Mouse (Mus musculus): ENCODE data around the gene Ppp1r13b.
A peak's percentile ranks its signal among the peaks of the same experiment; 100 is the strongest.

Gene Ppp1r13b

DNA sequence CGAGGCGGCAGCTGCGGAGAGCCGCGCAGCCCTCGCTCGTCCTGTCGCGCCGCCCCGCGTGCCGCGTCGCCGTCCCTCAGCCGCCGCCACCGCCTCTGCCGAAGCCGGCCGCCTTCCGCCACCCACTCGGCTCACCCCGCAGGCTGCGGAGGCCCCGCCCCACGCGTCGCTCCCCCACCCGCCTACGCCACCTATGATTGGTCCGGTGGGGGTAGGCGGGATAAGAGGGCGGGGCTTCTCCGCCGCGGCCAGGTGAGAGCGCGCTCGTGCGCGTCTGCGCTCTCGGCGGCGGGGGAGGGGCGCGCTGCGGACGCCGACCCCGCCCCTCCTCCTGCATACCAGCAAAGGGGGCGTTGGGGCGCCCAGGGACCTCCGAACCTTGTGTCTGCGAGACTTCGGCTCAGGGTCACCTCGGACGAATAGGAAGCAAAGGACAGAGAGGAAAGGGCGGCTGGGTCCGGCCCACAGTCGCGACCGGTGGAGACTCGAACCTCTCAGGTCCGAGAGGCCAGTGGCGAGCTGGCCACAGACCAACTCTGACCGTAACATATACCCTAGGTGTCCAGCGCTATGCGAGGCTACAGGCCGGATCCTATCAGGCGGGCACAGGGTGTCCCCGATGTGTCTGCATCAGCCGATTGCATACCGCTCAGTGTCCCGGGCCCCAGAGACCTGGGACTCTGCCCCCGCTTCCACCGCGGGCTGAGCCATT is at the start of gene Ppp1r13b:
Ppp1r13b (minus strand) TSS at position 141 of the 712 bp plus-strand sequence.
- peak; percentile 94 to 95 for DNase-seq

DNA sequence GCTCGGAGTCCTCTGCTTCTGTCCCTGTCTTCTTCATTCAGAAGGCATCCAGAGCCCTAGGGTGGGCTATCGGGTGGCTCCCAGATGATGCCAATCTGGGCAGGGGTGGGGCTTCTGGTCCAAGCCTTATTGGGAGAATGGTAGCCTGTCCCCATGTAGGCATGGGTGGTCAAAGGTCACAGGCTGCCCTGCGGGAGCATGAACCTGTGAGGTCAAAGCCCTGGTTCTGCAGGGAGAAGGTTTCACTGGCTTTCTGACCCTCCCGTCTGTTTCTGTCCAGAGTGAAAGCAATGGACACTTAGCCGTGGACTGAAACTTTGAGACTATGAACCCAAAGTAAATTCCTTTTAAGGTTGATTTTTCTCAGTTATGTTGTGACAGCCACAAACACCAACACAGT is 48.3 kb upstream of the Ppp1r13b start:
- DNase-seq: no peak

DNA sequence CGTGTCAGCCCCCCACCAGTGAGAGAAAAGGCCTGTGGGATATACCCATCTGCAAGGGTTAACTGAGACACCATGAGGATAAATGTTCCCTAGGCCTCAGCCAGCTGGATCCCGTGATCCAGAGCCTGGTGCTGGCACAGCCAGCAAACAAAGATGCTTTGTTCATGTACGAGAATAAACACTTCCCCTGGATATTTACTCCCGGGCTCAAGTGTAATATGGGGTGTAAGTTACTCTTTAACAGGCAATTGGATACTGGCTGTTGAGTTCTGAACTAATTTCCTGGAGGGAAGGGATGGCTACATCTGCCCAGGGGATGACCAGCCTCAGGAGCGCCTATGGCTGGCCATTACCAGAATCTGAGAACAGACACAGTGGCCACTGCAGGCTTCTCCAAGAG is 43.8 kb upstream of the Ppp1r13b start:
- no peak for DNase-seq

DNA sequence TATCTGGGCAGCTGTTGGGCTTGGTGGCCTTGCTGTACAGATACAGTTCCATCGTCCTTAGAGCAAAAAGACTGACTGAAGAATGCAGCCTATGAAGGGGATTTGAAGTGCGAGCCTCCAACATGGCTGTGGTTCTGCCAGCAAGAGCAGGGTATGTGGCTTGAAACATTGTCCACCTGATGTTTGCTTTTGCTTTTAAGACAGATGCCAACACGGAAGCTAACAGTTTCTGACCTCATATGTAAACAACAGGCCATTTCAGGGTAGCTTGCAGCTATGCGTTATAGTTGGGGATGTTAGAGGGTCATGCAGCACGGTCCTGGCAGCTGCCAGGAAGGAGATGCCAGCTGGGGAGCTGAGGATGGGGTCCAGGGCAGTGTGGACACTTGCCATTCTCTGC is 42.6 kb upstream of the Ppp1r13b start:
- DNase-seq: no peak

DNA sequence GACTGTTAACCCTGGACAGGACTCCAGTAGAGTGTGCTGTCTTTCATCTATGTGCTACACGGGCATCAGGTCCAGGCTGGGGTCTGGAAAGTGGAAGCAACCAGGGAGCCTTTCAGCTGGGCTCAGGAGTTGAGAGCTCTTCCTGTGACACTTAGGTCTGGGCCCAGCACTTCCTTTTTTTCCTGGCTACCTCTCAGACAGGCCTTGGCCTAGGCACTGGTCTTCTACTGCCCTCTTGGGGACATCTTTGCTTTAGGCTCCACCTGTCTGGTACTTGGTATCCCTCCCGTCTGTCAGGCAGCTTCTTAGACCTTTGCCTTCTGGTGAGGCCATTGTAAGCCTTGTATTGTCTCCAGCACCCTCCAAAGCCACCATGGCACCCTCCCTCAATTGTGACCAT is 38.8 kb upstream of the Ppp1r13b start:
- peak; percentile 78 to 82 for DNase-seq

DNA sequence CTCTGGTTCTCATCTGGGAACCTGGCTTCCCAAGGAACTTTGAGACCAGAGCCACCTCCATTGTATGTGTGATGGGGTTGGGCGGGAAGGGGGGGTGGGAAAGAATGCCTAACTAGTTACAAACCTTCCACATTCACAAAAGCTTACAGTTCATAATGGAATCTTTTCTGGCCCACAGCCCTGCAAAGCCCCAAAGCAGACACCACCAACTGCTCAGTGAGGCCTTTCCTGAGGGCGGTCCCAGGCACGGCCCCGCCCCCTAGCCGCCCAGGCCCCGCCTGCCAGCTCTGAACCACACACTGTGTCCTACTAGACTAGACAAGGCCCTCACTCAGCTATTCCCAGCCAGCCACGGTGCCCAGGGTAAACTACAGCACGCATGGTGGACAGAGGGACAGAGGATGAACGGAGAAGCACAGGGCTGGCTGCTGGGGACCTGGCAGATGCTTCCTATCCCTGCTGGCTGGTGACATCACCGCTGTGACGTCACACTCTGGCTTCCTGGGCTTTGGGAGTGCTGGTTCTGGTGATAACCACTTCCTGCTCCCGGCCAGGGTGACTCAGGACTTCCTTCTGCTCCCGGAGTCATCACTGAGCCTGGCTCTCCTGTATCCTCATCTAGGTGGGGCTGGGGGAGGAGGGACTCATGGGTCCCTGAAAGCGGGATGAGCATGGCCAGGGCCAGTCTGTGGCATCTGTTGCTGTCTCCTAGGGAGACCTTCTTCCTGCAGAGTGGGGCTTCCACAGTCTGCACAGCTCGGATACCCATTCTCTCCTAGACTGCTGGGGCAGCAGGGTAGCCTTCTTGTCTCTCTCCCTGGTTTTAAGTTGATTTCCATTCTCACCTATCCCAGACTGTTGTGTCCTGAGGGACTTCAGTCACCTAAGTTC is 38.1 kb upstream of the Ppp1r13b start:
- peak; percentile 27 to 28 for DNase-seq

DNA sequence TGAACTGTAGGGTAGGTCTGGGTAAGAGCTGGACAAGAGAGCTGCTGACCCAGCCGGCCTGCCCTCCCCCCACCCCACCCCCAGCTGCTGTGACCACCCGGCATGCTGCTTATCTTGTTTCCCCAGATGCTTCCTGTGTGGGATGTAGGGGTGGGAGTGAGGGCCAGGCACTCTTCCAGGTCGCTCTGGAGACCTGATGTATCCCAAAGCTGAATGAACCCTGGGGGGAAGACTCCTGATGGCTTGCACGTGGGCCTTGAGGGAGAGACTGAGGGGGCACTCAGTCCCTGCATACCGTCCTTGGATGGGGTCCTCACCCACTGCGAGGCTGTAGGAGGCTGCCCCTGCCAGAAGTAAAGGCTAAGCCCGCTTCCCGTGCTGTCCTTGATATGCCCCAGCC is 37.2 kb upstream of the Ppp1r13b start:
- DNase-seq: no peak

DNA sequence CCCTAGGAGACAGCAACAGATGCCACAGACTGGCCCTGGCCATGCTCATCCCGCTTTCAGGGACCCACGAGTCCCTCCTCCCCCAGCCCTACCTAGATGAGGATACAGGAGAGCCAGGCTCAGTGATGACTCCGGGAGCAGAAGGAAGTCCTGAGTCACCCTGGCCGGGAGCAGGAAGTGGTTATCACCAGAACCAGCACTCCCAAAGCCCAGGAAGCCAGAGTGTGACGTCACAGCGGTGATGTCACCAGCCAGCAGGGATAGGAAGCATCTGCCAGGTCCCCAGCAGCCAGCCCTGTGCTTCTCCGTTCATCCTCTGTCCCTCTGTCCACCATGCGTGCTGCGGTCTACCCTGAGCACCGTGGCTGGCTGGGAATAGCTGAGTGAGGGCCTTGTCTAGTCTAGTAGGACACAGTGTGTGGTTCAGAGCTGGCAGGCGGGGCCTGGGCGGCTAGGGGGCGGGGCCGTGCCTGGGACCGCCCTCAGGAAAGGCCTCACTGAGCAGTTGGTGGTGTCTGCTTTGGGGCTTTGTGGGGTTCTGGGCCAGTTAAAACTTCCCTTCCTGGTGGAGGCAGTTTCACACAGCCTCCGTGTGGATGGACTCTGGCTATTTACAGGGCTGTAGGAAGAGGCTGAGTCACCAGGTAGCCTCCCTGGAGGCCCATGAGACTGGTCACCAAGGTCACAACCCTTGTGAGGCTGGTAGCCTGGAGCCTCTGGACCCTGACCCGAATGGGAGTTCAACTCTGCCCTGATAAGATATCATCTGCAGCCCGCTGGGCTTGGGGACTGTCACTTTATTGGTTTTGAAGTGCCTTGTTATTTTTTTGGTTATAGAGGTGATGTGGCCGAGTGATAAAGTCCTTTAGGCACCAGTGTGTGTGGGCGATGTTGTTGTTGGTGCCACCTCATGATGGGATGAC is 36.4 kb upstream of the Ppp1r13b start:
- DNase-seq: peak; percentile 32 to 40

DNA sequence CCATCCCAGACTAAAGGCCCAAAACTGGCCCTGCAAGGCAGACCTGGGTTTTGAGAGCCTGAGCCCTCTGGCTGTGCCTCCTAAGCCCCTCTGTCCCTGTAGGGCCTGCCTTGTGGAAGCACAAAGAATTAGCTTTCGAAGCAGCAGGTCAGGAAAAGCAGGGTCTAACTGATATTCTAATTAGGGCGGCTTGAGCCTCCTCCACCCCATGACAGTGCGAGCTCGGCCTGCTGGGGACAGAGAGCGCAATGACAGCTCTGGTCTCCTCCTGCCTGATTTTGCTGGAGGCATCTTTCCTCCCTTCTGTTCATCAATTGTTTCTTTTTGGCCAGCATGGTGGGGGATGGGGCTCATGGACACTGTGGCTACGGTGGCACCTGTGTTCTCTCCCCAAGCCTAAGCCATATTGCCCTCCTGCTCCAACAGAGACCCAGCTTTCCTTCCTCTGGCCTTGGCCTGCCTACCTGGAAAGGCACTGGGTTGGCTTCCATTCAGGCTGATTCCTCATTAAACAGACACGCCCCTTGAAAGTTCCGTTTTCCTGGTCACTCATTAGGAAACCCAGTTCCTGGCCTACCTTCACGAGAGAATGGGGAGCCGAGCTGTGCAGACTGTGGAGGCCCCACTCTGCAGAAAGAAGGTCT is 35.6 kb upstream of the Ppp1r13b start:
- no peak for DNase-seq

DNA sequence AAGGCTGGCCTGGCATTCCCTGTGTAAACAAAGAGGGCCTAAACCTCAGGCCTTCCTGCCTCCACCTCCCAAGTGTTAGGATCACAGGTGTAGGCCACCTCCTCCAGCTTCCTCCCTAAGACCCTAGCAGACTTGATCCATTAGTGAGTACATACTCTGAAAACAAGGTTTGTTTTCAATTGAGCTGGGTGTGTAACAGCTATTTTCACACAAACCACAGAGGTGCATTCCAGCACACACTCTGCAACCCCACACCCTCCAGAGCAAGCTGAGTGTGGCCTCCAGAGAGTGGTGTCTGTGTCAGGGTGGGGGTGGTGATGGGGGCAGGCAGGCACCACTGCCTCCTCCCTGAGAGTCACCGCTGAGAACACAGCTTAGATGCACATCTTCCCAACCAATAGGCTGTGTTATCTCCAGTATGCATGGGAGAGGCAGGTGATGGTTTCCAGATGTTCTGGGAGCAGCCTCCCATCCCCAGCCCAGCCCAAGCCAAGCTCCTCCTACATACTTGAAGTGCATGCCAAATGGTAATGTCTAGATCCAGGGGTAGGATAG is 30.8 kb upstream of the Ppp1r13b start:
- DNase-seq: no peak

DNA sequence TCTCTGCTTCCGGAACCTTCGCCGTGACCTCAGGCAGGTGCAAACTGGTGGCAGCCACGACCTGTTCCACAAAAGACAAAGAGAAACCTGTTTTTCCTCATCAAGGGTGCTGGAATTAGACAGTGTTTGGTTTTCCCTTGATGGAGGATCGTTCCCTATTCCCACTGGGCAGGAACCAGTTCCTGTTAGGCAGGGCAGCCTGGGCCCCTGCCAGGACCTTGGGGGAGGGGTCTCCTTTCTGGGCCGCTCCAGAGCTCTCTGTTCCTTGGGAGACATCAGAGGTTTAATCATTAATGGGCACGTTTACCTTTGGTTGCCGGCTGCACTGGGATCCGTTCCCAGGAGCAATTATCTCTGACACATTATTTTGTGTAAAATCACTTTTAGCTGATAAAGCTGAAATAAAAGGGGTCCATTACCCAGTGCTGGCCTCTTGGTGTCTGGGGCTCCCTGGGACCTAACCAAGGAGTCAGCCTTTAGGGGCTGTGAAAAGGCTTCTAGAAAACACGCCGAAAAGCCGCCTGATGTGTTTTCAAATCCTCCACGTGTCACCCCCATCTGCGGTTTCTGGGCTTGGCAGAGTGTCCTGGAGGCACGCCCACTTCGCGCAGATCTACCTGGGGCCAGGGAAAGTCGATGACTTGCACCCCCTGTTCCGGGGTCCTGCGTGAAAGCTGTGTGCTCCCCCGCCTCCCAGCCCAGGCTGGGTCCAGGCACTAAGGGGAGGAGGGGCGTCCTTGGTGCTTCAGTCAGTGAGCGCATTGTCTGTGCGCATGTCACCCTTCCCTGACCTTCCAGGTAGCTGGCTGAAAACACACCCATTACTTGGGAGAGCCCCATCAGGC is 29.0 kb upstream of the Ppp1r13b start:
- DNase-seq: no peak

DNA sequence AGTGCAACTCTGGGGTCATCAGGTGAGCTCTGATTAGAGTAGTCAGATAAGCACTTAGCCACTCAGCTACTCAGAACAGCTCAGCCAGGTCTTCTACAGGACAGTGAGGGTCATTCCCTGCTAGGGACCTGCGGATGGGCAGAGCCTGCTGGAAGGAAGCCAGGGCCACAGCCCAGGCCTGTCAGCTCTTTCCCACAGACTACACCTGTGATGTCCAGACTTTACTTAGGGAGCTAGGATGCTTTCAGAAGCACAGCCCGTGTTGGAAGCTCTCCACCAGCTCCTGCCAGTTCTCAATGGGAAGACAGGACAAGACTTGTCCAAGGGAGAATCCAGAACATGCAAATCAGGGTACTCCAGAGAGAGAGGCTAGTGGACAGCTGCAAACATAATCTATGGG is 26.1 kb upstream of the Ppp1r13b start:
- DNase-seq: no peak

DNA sequence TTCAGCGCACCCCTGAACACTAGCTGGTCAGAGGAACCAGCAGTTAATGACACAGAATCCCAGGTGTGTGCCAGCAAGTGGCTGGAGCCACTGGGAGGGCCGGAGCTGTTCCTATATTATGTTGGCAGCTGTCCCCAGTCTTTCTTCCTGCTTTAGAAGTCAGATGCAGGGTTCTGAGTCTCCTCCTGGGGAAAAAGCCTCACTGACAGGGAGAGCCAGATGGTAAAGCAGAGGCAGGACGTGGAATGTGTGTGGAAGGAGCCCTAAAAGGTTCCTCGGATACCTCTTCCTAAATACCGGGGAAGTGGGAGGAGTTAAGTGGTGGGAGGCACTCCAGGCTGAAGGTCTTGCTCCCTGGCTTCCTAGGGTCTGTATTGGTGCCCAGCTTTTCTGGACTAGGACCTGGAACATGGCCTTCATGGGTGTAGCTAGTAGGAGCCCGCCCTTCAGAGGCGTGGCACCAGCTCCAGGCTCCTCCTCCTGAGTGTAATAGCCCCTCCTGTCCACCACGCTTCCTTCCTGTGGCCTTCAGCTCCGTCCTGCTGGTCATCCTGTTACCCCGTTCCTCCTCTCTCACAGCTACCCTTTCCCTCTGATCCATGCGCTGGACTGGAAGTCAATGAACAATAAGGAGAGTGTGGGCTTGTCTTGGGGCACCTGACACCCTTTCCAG is 25.3 kb upstream of the Ppp1r13b start:
- DNase-seq: no peak

DNA sequence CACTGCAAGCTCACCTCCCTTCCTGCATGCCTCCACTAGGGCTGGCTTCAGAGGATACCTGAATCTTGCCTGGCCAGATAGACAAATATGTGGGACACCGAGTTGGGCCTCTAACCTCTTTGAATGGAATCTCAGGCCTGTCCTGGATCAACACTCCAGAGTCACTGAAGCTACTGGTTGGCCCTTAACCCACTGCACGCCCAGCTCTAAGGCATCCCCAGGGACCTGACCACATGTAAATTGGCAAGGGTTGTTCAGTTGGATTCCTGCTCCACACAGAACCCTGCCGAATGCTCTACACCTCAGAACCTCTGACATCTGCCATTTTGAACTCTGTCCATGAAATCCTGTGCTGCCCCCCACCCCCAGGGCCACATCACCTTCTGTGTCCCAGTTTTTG is 24.6 kb upstream of the Ppp1r13b start:
- no peak for DNase-seq

DNA sequence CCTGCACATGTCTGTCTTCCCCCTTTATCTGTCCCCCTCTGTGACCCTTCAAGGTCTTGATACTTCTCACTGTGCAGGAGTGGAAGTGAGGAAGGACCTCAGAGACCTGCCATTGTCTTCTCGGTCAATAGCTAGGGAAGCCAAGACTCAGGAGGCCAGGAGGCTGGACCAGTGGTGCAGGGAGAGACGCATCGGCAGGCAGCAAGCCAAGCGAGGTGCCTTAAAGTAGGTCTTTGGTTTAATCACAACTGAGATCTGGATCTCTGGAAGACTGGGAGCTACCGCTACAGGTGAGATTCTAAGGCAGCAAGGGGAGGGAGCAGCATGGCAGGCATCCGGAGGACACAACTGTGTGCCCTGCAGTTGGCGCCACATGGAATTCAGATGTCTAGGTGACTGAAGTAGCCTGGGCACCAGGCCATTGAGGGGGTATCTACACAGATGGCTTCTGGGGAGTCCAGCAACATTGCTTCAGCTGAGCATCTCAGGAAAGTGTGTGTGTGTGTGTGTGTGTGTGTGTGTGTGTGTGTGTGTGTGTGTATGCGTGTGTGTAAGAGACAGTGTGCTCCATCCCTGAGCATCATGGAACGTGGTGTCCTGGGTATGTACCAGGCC is 23.6 kb upstream of the Ppp1r13b start:
- DNase-seq: no peak

DNA sequence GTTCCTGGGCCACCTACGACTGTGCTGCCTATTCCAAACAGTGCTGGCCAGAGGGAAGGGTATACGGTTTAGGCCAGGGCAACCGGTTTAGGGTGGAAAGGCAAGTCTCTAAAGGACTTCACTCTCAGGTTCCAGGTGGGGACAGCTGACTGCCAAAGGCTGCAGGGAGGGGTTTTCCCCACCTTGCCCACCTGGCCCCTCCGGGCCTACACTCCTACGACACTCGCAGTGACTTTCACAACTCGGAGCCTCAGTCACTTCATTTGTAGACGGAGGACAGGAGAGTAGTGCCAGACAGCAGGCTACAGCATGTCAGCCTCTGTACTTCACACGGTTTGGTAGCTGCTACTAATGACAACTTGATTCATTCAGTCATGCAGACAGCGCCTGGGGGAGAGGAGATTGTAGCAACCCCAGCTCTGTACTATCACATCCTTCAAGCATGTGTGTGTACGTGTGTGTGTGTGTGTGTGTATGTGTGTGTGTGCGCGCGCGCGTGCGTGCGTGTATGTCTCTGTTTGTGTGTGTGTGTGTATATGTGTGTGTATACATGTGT is 20.6 kb upstream of the Ppp1r13b start:
- no peak for DNase-seq

DNA sequence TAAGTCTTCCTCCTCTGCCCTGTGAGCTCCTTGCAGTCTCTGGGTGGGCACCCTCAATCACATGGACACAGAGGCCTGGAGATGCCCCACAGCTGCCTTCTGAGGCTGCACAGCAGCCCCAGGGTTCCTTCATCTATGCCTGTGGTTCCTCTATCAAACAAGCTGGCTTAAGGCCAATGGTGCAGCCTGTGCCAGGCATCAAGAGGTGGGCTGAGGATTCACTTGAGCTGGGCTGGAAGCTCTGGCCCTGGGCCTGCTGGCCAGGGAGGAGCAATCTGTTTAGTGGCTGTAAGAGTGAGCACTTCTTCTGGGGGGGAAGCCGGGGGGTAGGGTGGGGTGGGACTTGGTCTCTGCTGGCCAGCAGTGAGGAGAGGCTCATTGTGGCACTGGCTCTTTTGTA is 19.4 kb upstream of the Ppp1r13b start:
- no peak for DNase-seq

DNA sequence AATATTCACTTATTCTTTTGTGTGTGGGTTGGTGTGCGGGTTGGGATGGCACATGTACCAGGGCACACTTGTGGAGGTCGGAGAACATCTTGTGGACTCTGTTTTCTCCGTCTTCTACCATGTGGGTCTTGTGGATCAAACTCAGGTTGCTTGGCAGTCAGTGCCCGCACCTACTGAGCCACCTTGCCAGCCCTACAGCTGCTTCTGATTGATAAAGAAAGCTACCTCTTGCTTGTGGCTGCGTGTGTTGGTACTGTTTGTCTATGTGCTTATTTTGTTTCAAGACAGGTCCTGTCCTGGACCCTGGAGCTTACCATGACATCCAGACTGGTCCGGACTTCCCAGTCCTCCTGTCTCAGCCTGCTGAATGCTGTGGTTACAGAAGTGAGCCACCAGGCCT is 15.2 kb upstream of the Ppp1r13b start:
- DNase-seq: no peak

DNA sequence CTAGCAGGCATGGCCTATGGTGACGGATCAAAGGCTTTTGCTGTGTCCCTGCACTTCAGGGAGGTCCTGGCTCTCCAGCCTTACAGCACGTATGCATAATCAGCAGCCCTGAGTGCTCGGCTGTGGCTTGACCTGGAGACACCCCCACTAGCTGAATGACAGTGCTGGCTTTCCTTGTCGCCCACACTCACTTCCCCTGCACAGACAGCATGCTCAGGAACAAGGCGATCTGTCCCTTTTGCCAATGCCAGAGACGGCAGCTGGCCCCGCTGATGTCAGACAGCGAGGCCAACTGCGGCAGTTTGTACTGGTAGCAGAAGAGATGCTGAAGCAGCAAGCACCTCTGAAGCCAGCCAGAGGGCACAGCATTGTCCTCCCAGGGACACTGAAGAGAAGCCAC is 12.1 kb upstream of the Ppp1r13b start:
- DNase-seq: no peak

Measured in B cell, adult 2 months (primary cell).